Mouse (Mus musculus) hindbrain, embryonic 10.5 days (tissue): Measurements from ENCODE around the gene Vps35. TPM values are rescaled to one million over a fixed set of nuclear protein-coding genes. Genes with fewer than 3 reads are reported as not detected.

ENCODE experiments used
- DNase-seq: peaks from one replicate; pipeline ENCODE4 v3.0.0-alpha.2; 2017; ENCODE audit warnings: low spot score
- H3K27ac ChIP-seq: fragments of 300-500 bp; sonication (generic); 2 replicates; pipeline ENCODE4 v1.5.1; 2016; ENCODE audit warnings: mild to moderate bottlenecking, moderate library complexity
- H3K27me3 ChIP-seq: fragments of 300-500 bp; sonication (generic); 2 replicates; pipeline ENCODE4 v1.6.1; 2016; ENCODE audit warnings: mild to moderate bottlenecking; ENCODE audit not compliant: poor library complexity, insufficient read depth, severe bottlenecking
- H3K36me3 ChIP-seq: fragments of 300-500 bp; sonication (generic); 2 replicates; pipeline ENCODE4 v1.6.1; 2016; ENCODE audit warnings: mild to moderate bottlenecking, moderate library complexity
- H3K4me1 ChIP-seq: fragments of 300-500 bp; sonication (generic); replicated peaks from 2 replicates; pipeline ENCODE4 v1.6.1; 2016; ENCODE audit warnings: mild to moderate bottlenecking
- H3K4me3 ChIP-seq: fragments of 300-500 bp; sonication (generic); 2 replicates; pipeline ENCODE4 v1.5.1; 2016; ENCODE audit warnings: mild to moderate bottlenecking, moderate library complexity
- H3K9me3 ChIP-seq: fragments of 300-500 bp; sonication (generic); 2 replicates; pipeline ENCODE4 v1.6.1; 2016; ENCODE audit warnings: mild to moderate bottlenecking, moderate library complexity
- WGBS: fragments of 180-500 bp; shearing (Covaris S2); methylation state at CpG from one replicate; pipeline ENCODE4 v1.1.7; 2016; 5-methylcytosine and 5-hydroxymethylcytosine counted together
- polyA plus RNA-seq: library from polyadenylated mRNA; unstranded; fragments of >200 nt; fragmentation: Nextera tagmentation; extraction: Ambion mirVana; gene quantifications from 2 replicates; pipeline ENCODE4 v1.2.1, GENCODE M21; 2016

Vps35 gene
- 147 and 153 TPM in 2 replicates for polyA plus RNA-seq

- H3K4me1 ChIP-seq = peaks cover 34% of the 10 kb centered on the region
- H3K36me3 ChIP-seq = peaks cover 40% of the 10 kb centered on the region
- H3K27ac ChIP-seq = peak within 1 kb of the TSS; percentile 98
- no peaks in the 10 kb centered on the region for H3K9me3 ChIP-seq
- H3K27me3 ChIP-seq = no peaks in the 10 kb centered on the region
- peak; percentile 96 for DNase-seq
- under 1% methylated on average over 63 of the region's 63 CpGs for WGBS
- H3K4me3 ChIP-seq = peak within 1 kb of the TSS; percentile 99
These were observed at the start of gene Vps35, which contains the start of gene Orc6 for GRCm38 (mm10) chr8:85299434-85300077. Gene Vps35 (minus strand): TSS chr8:85299802. Gene Orc6 (plus strand): TSS chr8:85299632.

DNA sequence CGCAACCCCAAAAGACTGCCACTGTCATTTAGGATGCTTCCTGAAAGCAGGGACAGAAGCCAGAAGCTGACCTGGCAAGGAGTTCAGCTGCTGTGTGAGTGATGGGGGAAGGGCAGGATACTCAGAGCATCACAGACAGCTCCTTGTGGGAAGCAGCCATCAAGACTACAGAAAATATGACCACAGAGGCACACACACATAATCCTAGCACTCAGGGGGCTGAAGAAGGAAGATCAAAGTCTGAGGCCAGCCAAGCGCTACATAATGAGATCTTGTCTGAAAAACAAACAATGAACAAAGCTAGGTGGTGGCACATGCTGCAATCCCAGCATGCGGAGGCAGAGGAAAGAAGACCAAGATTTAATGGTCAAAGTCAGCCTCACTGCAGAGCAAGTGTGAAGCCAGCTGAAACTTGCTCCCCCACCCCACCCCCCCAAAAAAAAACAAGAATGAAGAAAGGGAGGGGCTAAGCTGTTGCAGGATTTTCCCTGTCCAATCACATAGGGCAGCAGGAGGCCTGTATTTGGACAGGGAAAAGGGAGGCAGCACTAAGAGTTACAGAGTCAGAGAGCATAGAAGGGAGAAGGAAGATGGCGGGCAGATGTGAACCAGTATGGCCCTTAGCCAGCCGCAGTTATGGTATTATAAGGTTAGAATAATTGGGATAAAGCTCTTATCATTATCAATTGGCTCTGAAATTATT, 40.4 kb upstream of the Vps35 start:
- 73% methylated on average over 5 of the region's 5 CpGs for WGBS

GRCm38 (mm10) chr8:85337681-85338080, 38.1 kb upstream of the Vps35 start:
- no peaks in the 10 kb centered on the region for H3K9me3 ChIP-seq
- no peak overlapping the region for H3K4me3 ChIP-seq
- 83% methylated on average over 4 of the region's 4 CpGs for WGBS
- H3K27ac ChIP-seq = no peak overlapping the region
- peaks cover 7% of the 10 kb centered on the region; the same call in 1 of the 2 replicates for H3K4me1 ChIP-seq
- no peaks in the 10 kb centered on the region for H3K36me3 ChIP-seq
- no peak for DNase-seq
- no peaks in the 10 kb centered on the region for H3K27me3 ChIP-seq

More for the DNA sequence above, 40.4 kb upstream of the Vps35 start:
- Histone ChIP-seq H3K27ac (no peak overlapping the region), H3K9me3 (no peaks in the 10 kb centered on the region), H3K27me3 (no peaks in the 10 kb centered on the region), H3K36me3 (no peaks in the 10 kb centered on the region), H3K4me3 (no peak overlapping the region), H3K4me1 (peaks cover 7% of the 10 kb centered on the region; the same call in 1 of the 2 replicates)
- DNase-seq = peak; percentile 3

- H3K27me3 ChIP-seq = no peaks in the 10 kb centered on the region
- no peak overlapping the region for H3K4me3 ChIP-seq
- no peak overlapping the region for H3K27ac ChIP-seq
- peaks cover 7% of the 10 kb centered on the region; the same call in 1 of the 2 replicates for H3K4me1 ChIP-seq
- no peaks in the 10 kb centered on the region for H3K36me3 ChIP-seq
- WGBS = 83% methylated on average over 6 of the region's 6 CpGs
- no peak for DNase-seq
- H3K9me3 ChIP-seq = no peaks in the 10 kb centered on the region
These were observed 36.8 kb upstream of the Vps35 start for GRCm38 (mm10) chr8:85336211-85336933.

GRCm38 (mm10) chr8:85335105-85335504, 35.5 kb upstream of the Vps35 start:
- H3K36me3 ChIP-seq = no peaks in the 10 kb centered on the region
- DNase-seq = no peak
- H3K4me3 ChIP-seq = no peak overlapping the region

DNA sequence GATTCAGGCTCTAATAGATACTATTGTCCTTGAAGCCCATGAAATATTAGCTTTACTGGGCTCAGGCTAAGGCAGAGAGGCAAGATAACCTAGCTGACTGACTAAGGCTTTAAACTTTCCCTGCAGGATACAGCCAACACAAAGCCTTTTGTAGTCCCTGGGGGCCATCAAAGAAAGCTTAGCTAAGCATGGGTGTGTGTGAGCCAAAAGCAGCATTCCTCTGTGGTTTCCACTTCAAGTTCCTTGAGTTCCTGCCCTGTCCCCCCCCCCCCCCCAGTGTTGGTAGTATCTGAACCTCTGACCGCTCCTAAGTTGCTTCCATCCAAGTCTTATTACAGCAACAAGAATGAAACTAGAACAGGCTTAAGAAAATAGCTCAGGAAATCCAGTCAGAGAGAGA, 29.9 kb upstream of the Vps35 start:
- no peaks in the 10 kb centered on the region for H3K36me3 ChIP-seq
- no peak overlapping the region for H3K4me3 ChIP-seq
- H3K27me3 ChIP-seq = no peaks in the 10 kb centered on the region
- no peaks in the 10 kb centered on the region for H3K9me3 ChIP-seq
- DNase-seq = no peak
- H3K4me1 ChIP-seq = no peaks in the 10 kb centered on the region
- H3K27ac ChIP-seq = no peak overlapping the region
- WGBS = 65% methylated on average over 1 of the region's 1 CpGs

More at GRCm38 (mm10) chr8:85335105-85335504, 35.5 kb upstream of the Vps35 start:
- Histone ChIP-seq H3K27me3 (no peaks in the 10 kb centered on the region), H3K27ac (no peak overlapping the region), H3K4me1 (peaks cover 5% of the 10 kb centered on the region; the same call in 1 of the 2 replicates), H3K9me3 (no peaks in the 10 kb centered on the region)

- Histone ChIP-seq H3K27me3 (no peaks in the 10 kb centered on the region), H3K27ac (no peak overlapping the region), H3K36me3 (no peaks in the 10 kb centered on the region), H3K9me3 (no peaks in the 10 kb centered on the region), H3K4me3 (no peak overlapping the region), H3K4me1 (no peaks in the 10 kb centered on the region)
- no peak for DNase-seq
- 81% methylated on average over 9 of the region's 9 CpGs for WGBS
These were observed 27.4 kb upstream of the Vps35 start for GRCm38 (mm10) chr8:85327036-85327435.

- H3K9me3 ChIP-seq = peaks cover 7% of the 10 kb centered on the region; the same call in 1 of the 2 replicates
- H3K27me3 ChIP-seq = no peaks in the 10 kb centered on the region
- 83% methylated on average over 3 of the region's 3 CpGs for WGBS
These were observed 23.5 kb upstream of the Vps35 start for GRCm38 (mm10) chr8:85323084-85323483.

DNA sequence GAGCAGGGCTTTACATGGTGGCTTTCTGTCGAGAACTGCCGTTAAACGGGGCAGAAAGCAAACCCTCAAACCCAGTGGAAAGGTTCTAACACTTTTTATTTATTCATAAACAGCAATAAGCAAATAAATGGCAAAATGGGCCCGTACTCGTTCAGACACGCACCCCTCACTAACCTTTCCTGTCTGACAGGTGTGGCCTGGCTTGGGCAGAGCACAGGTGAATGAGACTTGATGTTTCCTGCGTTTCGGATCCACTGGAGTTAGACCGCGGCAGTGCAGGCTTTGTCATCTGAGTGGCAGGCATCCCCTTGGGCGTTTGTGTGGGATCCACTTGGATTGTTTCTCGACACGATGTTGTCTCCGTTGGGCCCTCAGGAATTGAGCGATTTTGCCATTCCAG, 22.4 kb upstream of the Vps35 start:
- 86% methylated on average over 15 of the region's 15 CpGs for WGBS
- no peak for DNase-seq
- H3K27ac ChIP-seq = no peak overlapping the region
- no peaks in the 10 kb centered on the region for H3K4me1 ChIP-seq
- no peak overlapping the region for H3K4me3 ChIP-seq
- no peaks in the 10 kb centered on the region for H3K36me3 ChIP-seq
- H3K9me3 ChIP-seq = peaks cover 10% of the 10 kb centered on the region; the same call in 1 of the 2 replicates
- no peaks in the 10 kb centered on the region for H3K27me3 ChIP-seq

More at GRCm38 (mm10) chr8:85323084-85323483, 23.5 kb upstream of the Vps35 start:
- DNase-seq = no peak
- Histone ChIP-seq H3K27ac (no peak overlapping the region), H3K4me1 (no peaks in the 10 kb centered on the region), H3K4me3 (no peak overlapping the region), H3K36me3 (no peaks in the 10 kb centered on the region)

DNA sequence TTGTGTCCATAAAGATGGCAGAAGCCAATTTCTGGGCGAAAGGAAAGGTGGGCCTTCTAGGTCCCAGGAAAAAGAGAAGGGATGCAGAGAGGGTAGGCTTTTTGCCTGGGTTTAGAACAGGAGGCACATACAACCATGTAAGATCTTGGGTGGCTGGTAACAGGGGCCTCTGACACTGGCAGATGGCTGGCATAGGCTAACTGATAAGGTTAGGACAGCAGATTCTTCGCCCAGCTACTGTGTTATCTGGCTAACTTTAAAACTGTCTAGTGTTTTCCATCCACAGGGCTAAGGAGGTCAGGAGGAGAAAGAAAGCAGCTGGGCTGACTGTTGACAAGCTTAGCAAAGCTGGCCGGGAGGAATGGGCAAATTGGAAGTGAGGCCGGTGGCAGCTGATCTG, 18.9 kb upstream of the Vps35 start:
- 87% methylated on average over 4 of the region's 4 CpGs for WGBS
- H3K4me3 ChIP-seq = no peak overlapping the region
- DNase-seq = no peak

GRCm38 (mm10) chr8:85313036-85313435, 13.4 kb upstream of the Vps35 start:
- H3K4me3 ChIP-seq = no peak overlapping the region
- peaks cover 2% of the 10 kb centered on the region; the same call in 1 of the 2 replicates for H3K9me3 ChIP-seq
- no peaks in the 10 kb centered on the region for H3K27me3 ChIP-seq
- H3K27ac ChIP-seq = no peak overlapping the region
- H3K4me1 ChIP-seq = no peaks in the 10 kb centered on the region
- H3K36me3 ChIP-seq = peaks cover 20% of the 10 kb centered on the region
- WGBS = 90% methylated on average over 3 of the region's 3 CpGs
- DNase-seq = no peak

More for the DNA sequence above, 18.9 kb upstream of the Vps35 start:
- no peaks in the 10 kb centered on the region for H3K36me3 ChIP-seq
- no peaks in the 10 kb centered on the region for H3K27me3 ChIP-seq
- H3K9me3 ChIP-seq = peaks cover 10% of the 10 kb centered on the region; the same call in 1 of the 2 replicates
- no peaks in the 10 kb centered on the region for H3K4me1 ChIP-seq
- no peak overlapping the region for H3K27ac ChIP-seq

- no peak for DNase-seq
These were observed 12.1 kb upstream of the Vps35 start for GRCm38 (mm10) chr8:85311743-85312142.

More at GRCm38 (mm10) chr8:85311743-85312142, 12.1 kb upstream of the Vps35 start:
- no peaks in the 10 kb centered on the region for H3K27me3 ChIP-seq
- no peaks in the 10 kb centered on the region for H3K4me1 ChIP-seq
- H3K36me3 ChIP-seq = peaks cover 33% of the 10 kb centered on the region
- H3K9me3 ChIP-seq = no peaks in the 10 kb centered on the region
- H3K27ac ChIP-seq = no peak overlapping the region
- no peak overlapping the region for H3K4me3 ChIP-seq
